22 mouse cellular contexts compared by ENCODE assay signal in genomic region chr12:108176366-108176765, GRCm38 (mm10). TPM values are rescaled to one million over a fixed set of nuclear protein-coding genes. Genes with fewer than 3 reads are reported as not detected.
DNase-seq lines count a peak whose midpoint lies in the region; ATAC-seq and TF ChIP-seq lines count a peak whose summit lies in the region.
"Had no signal": no experiment of that assay in that cellular context is flagged by ENCODE, and none has a peak within 500 bp of the region (broad histone marks: within the 10 kb centered on the region; RNA-seq: fewer than 3 reads in every experiment).

No protein-coding gene starts in this region.

- H3K27me3 ChIP-seq in erythroblast, embryonic 14.5 days (ENCODE audit: control insufficient read depth): no peaks in the 10 kb centered on the region
- H3K27me3 ChIP-seq in limb, embryonic 12.5 days: no peaks in the 10 kb centered on the region
- H3K27me3 ChIP-seq in limb, embryonic 10.5 days (ENCODE audit: low read depth, poor library complexity, severe bottlenecking): no peaks in the 10 kb centered on the region
- H3K27me3 ChIP-seq in liver, embryonic 14.5 days (ENCODE audit: control insufficient read depth, insufficient read depth, low read length): no peaks in the 10 kb centered on the region
- H3K27me3 ChIP-seq: embryonic facial prominence, embryonic 13.5 days; heart, embryonic 13.5 days had no signal

- peaks cover 35% of the 10 kb centered on the region for H3K36me3 ChIP-seq in erythroblast, embryonic 14.5 days (ENCODE audit: control insufficient read depth)
- H3K36me3 ChIP-seq in limb, embryonic 12.5 days: no peaks in the 10 kb centered on the region
- H3K36me3 ChIP-seq in limb, embryonic 10.5 days: no peaks in the 10 kb centered on the region
- H3K36me3 ChIP-seq in liver, embryonic 14.5 days (replicated peaks; ENCODE audit: control insufficient read depth, insufficient read depth, low read depth): no peaks in the 10 kb centered on the region; the same call in 1 of the 2 replicates
- H3K36me3 ChIP-seq: embryonic facial prominence, embryonic 13.5 days; forebrain, embryonic 10.5 days; heart, embryonic 13.5 days had no signal

- no peak overlapping the region for H3K27ac ChIP-seq in limb, embryonic 12.5 days
- H3K27ac ChIP-seq in limb, embryonic 10.5 days: no peak overlapping the region
- no peak overlapping the region for H3K27ac ChIP-seq in liver, embryonic 14.5 days
- H3K27ac ChIP-seq: embryonic facial prominence, embryonic 13.5 days; forebrain, embryonic 10.5 days; heart, embryonic 13.5 days had no signal

- DNase-seq in limb, embryonic 10.5 days (ENCODE audit: low spot score): no peak
- peak; percentile 44 for DNase-seq in A20 (ENCODE audit: low read depth, low spot score)
- DNase-seq in liver, embryonic 14.5 days (ENCODE audit: low read depth in 3 of 3, low spot score in 3 of 3): no peak
- no peak for DNase-seq in retina, embryonic 14.5 days (ENCODE audit: low spot score)
- DNase-seq in right cerebral cortex, postnatal 36 days (ENCODE audit: low spot score in 2 of 2): no peak
- DNase-seq: adrenal gland, postnatal 10 days; cerebellum, postnatal 10 days; forebrain, postnatal 0 days; layer of hippocampus, adult 9-11 months; lung, adult 18-20 months; lung, postnatal 4 days; right cerebral cortex, postnatal 25 days had no signal

- TF ChIP-seq CTCF in liver, embryonic 14.5 days (IDR thresholded peaks at IDR 0.05; ENCODE audit: low read depth): no peak

- H3K9ac ChIP-seq in limb, embryonic 12.5 days (replicated peaks): no peak overlapping the region
- H3K9ac ChIP-seq in liver, embryonic 14.5 days (replicated peaks): 0 out of 2 replicates have a peak overlapping the region, but pooled peaks have one; percentile 23
- H3K9ac ChIP-seq: embryonic facial prominence, embryonic 13.5 days; forebrain, postnatal 0 days; heart, embryonic 13.5 days had no signal

- ATAC-seq in erythroblast, adult 5-6 weeks (replicated peaks; ENCODE audit: low FRiP score, poor library complexity, severe bottlenecking): no peak
- ATAC-seq in limb, embryonic 12.5 days (ENCODE audit: insufficient number of reproducible peaks, insufficient read depth, low FRiP score, low TSS enrichment, low read depth): no peak
- no peak for ATAC-seq in liver, embryonic 14.5 days (ENCODE audit: insufficient read depth)
- ATAC-seq: activated CD4-positive, CD25-positive, alpha-beta regulatory T cell, adult 4 months; CD4-positive, CD25-positive, alpha-beta regulatory T cell, adult 4 months; forebrain, postnatal 0 days had no signal

- no peaks in the 10 kb centered on the region for H3K9me3 ChIP-seq in erythroblast, embryonic 14.5 days (ENCODE audit: control insufficient read depth, low read length)
- no peaks in the 10 kb centered on the region for H3K9me3 ChIP-seq in limb, embryonic 12.5 days
- H3K9me3 ChIP-seq in limb, embryonic 10.5 days (replicated peaks): no peaks in the 10 kb centered on the region
- no peaks in the 10 kb centered on the region for H3K9me3 ChIP-seq in liver, embryonic 14.5 days (ENCODE audit: control insufficient read depth, low read length)
- H3K9me3 ChIP-seq: embryonic facial prominence, embryonic 13.5 days; forebrain, embryonic 10.5 days; G1E; heart, embryonic 13.5 days had no signal

- H3K4me3 ChIP-seq in erythroblast, embryonic 14.5 days (replicated peaks): peak overlapping the region; percentile 14
- no peak overlapping the region for H3K4me3 ChIP-seq in limb, embryonic 12.5 days (replicated peaks)
- no peak overlapping the region for H3K4me3 ChIP-seq in limb, embryonic 10.5 days
- H3K4me3 ChIP-seq in liver, embryonic 14.5 days (ENCODE audit: insufficient read depth in 1 of 2, low read depth in 2 of 2, low read length in 2 of 2): no peak overlapping the region; a peak in 1 of 4 replicates
- H3K4me3 ChIP-seq: embryonic facial prominence, embryonic 13.5 days; forebrain, embryonic 10.5 days; heart, embryonic 13.5 days had no signal

- peak overlapping the region; percentile 10; the same call in 1 of the 2 replicates for H3K4me2 ChIP-seq in limb, embryonic 12.5 days
- H3K4me2 ChIP-seq in liver, embryonic 14.5 days (ENCODE audit: low read depth): peak overlapping the region; percentile 71
- H3K4me2 ChIP-seq: embryonic facial prominence, embryonic 13.5 days; midbrain, embryonic 11.5 days had no signal

- peaks cover 64% of the 10 kb centered on the region for H3K4me1 ChIP-seq in erythroblast, embryonic 14.5 days (ENCODE audit: control insufficient read depth)
- peaks cover 42% of the 10 kb centered on the region for H3K4me1 ChIP-seq in limb, embryonic 12.5 days (replicated peaks)
- H3K4me1 ChIP-seq in limb, embryonic 10.5 days: peaks cover 32% of the 10 kb centered on the region
- H3K4me1 ChIP-seq in liver, embryonic 14.5 days (replicated peaks; ENCODE audit: control insufficient read depth in 2 of 2, insufficient read depth in 2 of 2, low read length in 1 of 2): peaks cover 18 to 27% of the 10 kb centered on the region in 2 experiments

- no peak for TF ChIP-seq EP300 in liver, embryonic 14.5 days (IDR thresholded peaks at IDR 0.05; ENCODE audit: low read depth)

- WGBS in limb, embryonic 12.5 days: 73% methylated on average over 3 of the region's 3 CpGs
- 84% methylated on average over 3 of the region's 3 CpGs for WGBS in limb, embryonic 10.5 days
- WGBS in liver, embryonic 14.5 days (ENCODE audit: insufficient replicate concordance): 76% methylated on average over 3 of the region's 3 CpGs

RNA-seq across cellular contexts. Expression of gene Setd3, which starts 2.7 kb away (rescaled TPM):
- 1.8 and 2.0 TPM in 2 replicates for polyA plus RNA-seq in erythroblast, embryonic 14.5 days (2012)
- total RNA-seq in erythroblast, adult 5-6 weeks (2015; ENCODE audit: low replicate concordance): 19.4 and 22.2 TPM in 2 replicates
- 51.3 and 63.4 TPM in 2 replicates for total RNA-seq in erythroblast, adult 5-6 weeks (2017; ENCODE audit: low replicate concordance)
- 94.2 and 97.4 TPM in 2 replicates for polyA plus RNA-seq in limb, embryonic 12.5 days (2016; fragmentation: Nextera tagmentation; extraction: Ambion mirVana)
- 71.4 and 76.9 TPM in 2 replicates for polyA plus RNA-seq in limb, embryonic 10.5 days (2016; fragmentation: Nextera tagmentation; extraction: Ambion mirVana)
- 15.2 and 26.8 TPM in 2 replicates for polyA plus RNA-seq in liver, embryonic 14.5 days (2012; rRNA removed)
- 43.4 and 46.2 TPM in 2 replicates for polyA plus RNA-seq in liver, embryonic 14.5 days (2014; fragmentation: Nextera tagmentation; extraction: Ambion mirVana)

RNA-seq across cellular contexts. Expression of gene Ccnk, which starts 3.0 kb away (rescaled TPM):
- polyA plus RNA-seq in erythroblast, embryonic 14.5 days (2012): 11.6 and 12.1 TPM in 2 replicates
- total RNA-seq in erythroblast, adult 5-6 weeks (2015; ENCODE audit: low replicate concordance): 41.6 and 43.4 TPM in 2 replicates
- total RNA-seq in erythroblast, adult 5-6 weeks (2017; ENCODE audit: low replicate concordance): 12.8 and 18.7 TPM in 2 replicates
- 3.3 and 3.9 TPM in 2 replicates for polyA plus RNA-seq in limb, embryonic 12.5 days (2016; fragmentation: Nextera tagmentation; extraction: Ambion mirVana)
- polyA plus RNA-seq in limb, embryonic 10.5 days (2016; fragmentation: Nextera tagmentation; extraction: Ambion mirVana): 3.3 and 3.4 TPM in 2 replicates
- polyA plus RNA-seq in liver, embryonic 14.5 days (2012; rRNA removed): 9.2 and 10.4 TPM in 2 replicates
- polyA plus RNA-seq in liver, embryonic 14.5 days (2014; fragmentation: Nextera tagmentation; extraction: Ambion mirVana): 3.9 and 4.0 TPM in 2 replicates
